Mouse (Mus musculus): Measurements from ENCODE around the gene Sox2. TPM values are rescaled to one million over a fixed set of nuclear protein-coding genes. Genes with fewer than 3 reads are reported as not detected.

Gene Sox2
- 49.5 and 61.1 TPM in 2 replicates for polyA plus RNA-seq (2016; fragmentation: Nextera tagmentation; extraction: Ambion mirVana)

- Histone ChIP-seq H3K9me3 (no peaks in the 10 kb centered on the region), H3K36me3 (no peaks in the 10 kb centered on the region), H3K4me1 (peaks cover 30% of the 10 kb centered on the region), H3K27ac (replicated peaks) (peak within 1 kb of the TSS; percentile 97), H3K9ac (replicated peaks) (peak within 1 kb of the TSS; percentile 98), H3K4me2 (replicated peaks) (peak within 1 kb of the TSS; percentile 88), H3K4me3 (peak within 1 kb of the TSS; percentile 76), H3K27me3 (0 out of 2 replicates have a peak, but pooled peaks cover 4% of the 10 kb centered on the region)
- peak; percentile 86 for ATAC-seq (ENCODE audit: low FRiP score, low read depth)
- WGBS = under 1% methylated on average over 69 of the region's 86 CpGs
These were observed at the start of gene Sox2 for GRCm38 (mm10) chr3:34649726-34650620. Sox2 (plus strand) TSS chr3:34650405.

GRCm38 (mm10) chr3:34601116-34601515, 49.1 kb upstream of the Sox2 start:
- 81% methylated on average over 2 of the region's 2 CpGs for WGBS
- Histone ChIP-seq H3K4me1 (peaks cover 7% of the 10 kb centered on the region; the same call in 1 of the 2 replicates), H3K36me3 (no peaks in the 10 kb centered on the region), H3K4me3 (no peak overlapping the region), H3K9ac (replicated peaks) (no peak overlapping the region), H3K4me2 (replicated peaks) (no peak overlapping the region), H3K9me3 (no peaks in the 10 kb centered on the region), H3K27me3 (no peaks in the 10 kb centered on the region), H3K27ac (replicated peaks) (no peak overlapping the region)
- no peak for ATAC-seq (ENCODE audit: low FRiP score, low read depth)

- WGBS = 88% methylated on average over 7 of the region's 7 CpGs
- Histone ChIP-seq H3K4me1 (no peaks in the 10 kb centered on the region), H3K9me3 (peaks cover 3% of the 10 kb centered on the region; the same call in 1 of the 2 replicates), H3K9ac (replicated peaks) (no peak overlapping the region), H3K4me3 (no peak overlapping the region), H3K36me3 (peaks cover 7% of the 10 kb centered on the region; the same call in 1 of the 2 replicates), H3K27ac (replicated peaks) (no peak overlapping the region), H3K4me2 (replicated peaks) (no peak overlapping the region), H3K27me3 (no peaks in the 10 kb centered on the region)
- no peak for ATAC-seq (ENCODE audit: low FRiP score, low read depth)
These were observed 36.1 kb upstream of the Sox2 start for GRCm38 (mm10) chr3:34614107-34614506.

GRCm38 (mm10) chr3:34615526-34615925, 34.7 kb upstream of the Sox2 start:
- WGBS = 60% methylated on average over 15 of the region's 15 CpGs
- peaks cover 7% of the 10 kb centered on the region; the same call in 1 of the 2 replicates for H3K36me3 ChIP-seq
- ATAC-seq (ENCODE audit: low FRiP score, low read depth) = no peak; the same call in 1 of the 2 replicates

GRCm38 (mm10) chr3:34618934-34619333, 31.3 kb upstream of the Sox2 start:
- H3K4me1 ChIP-seq = no peaks in the 10 kb centered on the region
- no peak overlapping the region for H3K4me2 ChIP-seq (replicated peaks)
- no peaks in the 10 kb centered on the region for H3K9me3 ChIP-seq
- H3K4me3 ChIP-seq = no peak overlapping the region
- no peak overlapping the region for H3K27ac ChIP-seq (replicated peaks)
- ATAC-seq (ENCODE audit: low FRiP score, low read depth) = no peak
- 0 out of 2 replicates have a peak, but pooled peaks cover 1% of the 10 kb centered on the region for H3K36me3 ChIP-seq
- no peak overlapping the region for H3K9ac ChIP-seq (replicated peaks)
- H3K27me3 ChIP-seq = no peaks in the 10 kb centered on the region
- WGBS = 87% methylated on average over 7 of the region's 7 CpGs

More at GRCm38 (mm10) chr3:34615526-34615925, 34.7 kb upstream of the Sox2 start:
- Histone ChIP-seq H3K27ac (replicated peaks) (no peak overlapping the region), H3K4me1 (no peaks in the 10 kb centered on the region), H3K4me2 (replicated peaks) (no peak overlapping the region), H3K4me3 (no peak overlapping the region), H3K27me3 (no peaks in the 10 kb centered on the region), H3K9ac (replicated peaks) (no peak overlapping the region), H3K9me3 (peaks cover 3% of the 10 kb centered on the region; the same call in 1 of the 2 replicates)

- ATAC-seq (ENCODE audit: low FRiP score, low read depth) = no peak
- Histone ChIP-seq H3K4me1 (no peaks in the 10 kb centered on the region), H3K9me3 (no peaks in the 10 kb centered on the region), H3K36me3 (0 out of 2 replicates have a peak, but pooled peaks cover 3% of the 10 kb centered on the region), H3K4me3 (no peak overlapping the region), H3K27me3 (no peaks in the 10 kb centered on the region), H3K9ac (replicated peaks) (no peak overlapping the region), H3K4me2 (replicated peaks) (no peak overlapping the region), H3K27ac (replicated peaks) (no peak overlapping the region)
- 75% methylated on average over 4 of the region's 4 CpGs for WGBS
These were observed 30.1 kb upstream of the Sox2 start for GRCm38 (mm10) chr3:34620121-34620520.

- Histone ChIP-seq H3K27ac (replicated peaks) (no peak overlapping the region), H3K27me3 (no peaks in the 10 kb centered on the region), H3K4me2 (replicated peaks) (no peak overlapping the region), H3K36me3 (0 out of 2 replicates have a peak, but pooled peaks cover 3% of the 10 kb centered on the region), H3K9me3 (no peaks in the 10 kb centered on the region), H3K9ac (replicated peaks) (no peak overlapping the region), H3K4me3 (no peak overlapping the region), H3K4me1 (peaks cover 2% of the 10 kb centered on the region; the same call in 1 of the 2 replicates)
- ATAC-seq (ENCODE audit: low FRiP score, low read depth) = no peak
- WGBS = 87% methylated on average over 16 of the region's 16 CpGs
These were observed 25.4 kb upstream of the Sox2 start for GRCm38 (mm10) chr3:34624721-34625270.

- 88% methylated on average over 8 of the region's 8 CpGs for WGBS
- H3K36me3 ChIP-seq = 0 out of 2 replicates have a peak, but pooled peaks cover 3% of the 10 kb centered on the region
- no peaks in the 10 kb centered on the region for H3K9me3 ChIP-seq
- H3K4me3 ChIP-seq = no peak overlapping the region
- no peak overlapping the region for H3K27ac ChIP-seq (replicated peaks)
- H3K4me1 ChIP-seq = peaks cover 9% of the 10 kb centered on the region
- ATAC-seq (ENCODE audit: low FRiP score, low read depth) = no peak
- H3K4me2 ChIP-seq (replicated peaks) = no peak overlapping the region
- peaks cover 3% of the 10 kb centered on the region; the same call in 1 of the 2 replicates for H3K27me3 ChIP-seq
- no peak overlapping the region for H3K9ac ChIP-seq (replicated peaks)
These were observed 23.7 kb upstream of the Sox2 start for GRCm38 (mm10) chr3:34626521-34626920.

- Histone ChIP-seq H3K9ac (replicated peaks) (no peak overlapping the region), H3K4me2 (replicated peaks) (no peak overlapping the region; the same call in 1 of the 2 replicates), H3K4me3 (no peak overlapping the region), H3K27me3 (peaks cover 21% of the 10 kb centered on the region), H3K36me3 (no peaks in the 10 kb centered on the region), H3K27ac (replicated peaks) (no peak overlapping the region; the same call in 1 of the 2 replicates), H3K4me1 (peaks cover 9% of the 10 kb centered on the region), H3K9me3 (no peaks in the 10 kb centered on the region)
- no peak for ATAC-seq (ENCODE audit: low FRiP score, low read depth)
- WGBS = 26% methylated on average over 8 of the region's 8 CpGs
These were observed 20.2 kb upstream of the Sox2 start for GRCm38 (mm10) chr3:34630031-34630430.

- H3K9ac ChIP-seq (replicated peaks) = no peak overlapping the region
- peaks cover 28% of the 10 kb centered on the region for H3K27me3 ChIP-seq
- peaks cover 9% of the 10 kb centered on the region for H3K4me1 ChIP-seq
- ATAC-seq (ENCODE audit: low FRiP score, low read depth) = no peak
- H3K4me2 ChIP-seq (replicated peaks) = no peak overlapping the region
- no peak overlapping the region for H3K4me3 ChIP-seq
- no peaks in the 10 kb centered on the region for H3K36me3 ChIP-seq
- H3K9me3 ChIP-seq = no peaks in the 10 kb centered on the region
- no peak overlapping the region for H3K27ac ChIP-seq (replicated peaks)
- 62% methylated on average over 1 of the region's 1 CpGs for WGBS
These were observed 19.5 kb upstream of the Sox2 start for GRCm38 (mm10) chr3:34630736-34631135.

- Histone ChIP-seq H3K9ac (replicated peaks) (no peak overlapping the region), H3K36me3 (no peaks in the 10 kb centered on the region), H3K9me3 (no peaks in the 10 kb centered on the region), H3K27me3 (peaks cover 35% of the 10 kb centered on the region), H3K4me1 (peaks cover 40% of the 10 kb centered on the region), H3K4me3 (no peak overlapping the region), H3K27ac (replicated peaks) (peak overlapping the region; percentile 86), H3K4me2 (replicated peaks) (peak overlapping the region; percentile 17; the same call in 1 of the 2 replicates)
- 60% methylated on average over 6 of the region's 6 CpGs for WGBS
- ATAC-seq (ENCODE audit: low FRiP score, low read depth) = no peak
These were observed 13.2 kb upstream of the Sox2 start for GRCm38 (mm10) chr3:34636958-34637357.

GRCm38 (mm10) chr3:34637481-34637880, 12.7 kb upstream of the Sox2 start:
- Histone ChIP-seq H3K36me3 (no peaks in the 10 kb centered on the region), H3K4me1 (peaks cover 45% of the 10 kb centered on the region), H3K4me2 (replicated peaks) (peak overlapping the region; percentile 17; the same call in 1 of the 2 replicates), H3K27ac (replicated peaks) (peak overlapping the region; percentile 86), H3K9me3 (no peaks in the 10 kb centered on the region), H3K9ac (replicated peaks) (no peak overlapping the region), H3K4me3 (no peak overlapping the region), H3K27me3 (peaks cover 38% of the 10 kb centered on the region)
- ATAC-seq (ENCODE audit: low FRiP score, low read depth) = no peak
- 17% methylated on average over 5 of the region's 5 CpGs for WGBS
